Mouse (Mus musculus) hindbrain, embryonic 15.5 days (tissue): Measurements from ENCODE around the gene Sorcs1. TPM values are rescaled to one million over a fixed set of nuclear protein-coding genes. Genes with fewer than 3 reads are reported as not detected.
A peak's percentile ranks its signal among the peaks of the same experiment; 100 is the strongest.

Experiments
- ATAC-seq: fragments of 200-750 bp; cut with Nextera tagmentation; 2 replicates; pipeline ENCODE4 v1.8.0; 2017; ENCODE audit warnings: low read depth, moderate number of reproducible peaks, moderate TSS enrichment; ENCODE audit not compliant: low FRiP score
- H3K27ac ChIP-seq: fragments of 300-500 bp; sonication (generic); replicated peaks from 2 replicates; pipeline ENCODE4 v1.5.1; 2015; ENCODE audit warnings: mild to moderate bottlenecking, inconsistent platforms
- H3K27me3 ChIP-seq: fragments of 300-500 bp; sonication (generic); 2 replicates; pipeline ENCODE4 v1.6.1; 2015; ENCODE audit warnings: control low read depth, inconsistent platforms
- H3K36me3 ChIP-seq: fragments of 300-500 bp; sonication (generic); 2 replicates; pipeline ENCODE4 v1.6.1; 2015; ENCODE audit warnings: control low read depth, inconsistent platforms
- H3K4me1 ChIP-seq: fragments of 300-500 bp; sonication (generic); replicated peaks from 2 replicates; pipeline ENCODE4 v1.6.1; 2015; ENCODE audit warnings: control low read depth, inconsistent platforms
- H3K4me2 ChIP-seq: fragments of 300-500 bp; sonication (generic); 2 replicates; pipeline ENCODE4 v1.6.1; 2015; ENCODE audit warnings: moderate library complexity, mild to moderate bottlenecking, inconsistent platforms
- H3K4me3 ChIP-seq: fragments of 300-500 bp; sonication (generic); 2 replicates; pipeline ENCODE4 v1.5.1; 2015; ENCODE audit warnings: mild to moderate bottlenecking, inconsistent platforms
- H3K9ac ChIP-seq: fragments of 300-500 bp; sonication (generic); 2 replicates; pipeline ENCODE4 v1.6.1; 2015; ENCODE audit warnings: inconsistent platforms
- H3K9me3 ChIP-seq: fragments of 300-500 bp; sonication (generic); 2 replicates; pipeline ENCODE4 v1.6.1; 2016; ENCODE audit warnings: control low read depth, inconsistent platforms
- WGBS: fragments of 180-500 bp; shearing (Covaris S2); methylation state at CpG from one replicate; pipeline ENCODE4 v1.1.7; 2015; 5-methylcytosine and 5-hydroxymethylcytosine counted together
- polyA plus RNA-seq: library from polyadenylated mRNA; unstranded; fragments of >200 nt; fragmentation: Nextera tagmentation; extraction: Ambion mirVana; gene quantifications from 2 replicates; pipeline ENCODE4 v1.2.1, GENCODE M21; 2015

The Sorcs1 gene
- polyA plus RNA-seq: 16.7 and 19.4 TPM in 2 replicates

- Histone ChIP-seq H3K36me3 (no peaks in the 10 kb centered on the region), H3K9ac (peak within 1 kb of the TSS; percentile 53), H3K4me3 (peak within 1 kb of the TSS; percentile 69), H3K4me2 (peak within 1 kb of the TSS; percentile 75), H3K4me1 (peaks cover 16% of the 10 kb centered on the region; the same call in 1 of the 2 replicates), H3K27ac (peak within 1 kb of the TSS; percentile 78), H3K9me3 (no peaks in the 10 kb centered on the region), H3K27me3 (no peaks in the 10 kb centered on the region)
- WGBS: under 1% methylated on average over 85 of the region's 102 CpGs
- ATAC-seq: peak; percentile 93
Measured at GRCm38 (mm10) chr19:50677903-50678896, at the start of gene Sorcs1. Gene Sorcs1, minus strand, starts transcription at chr19:50678646.

- Histone ChIP-seq H3K27ac (no peak overlapping the region), H3K27me3 (no peaks in the 10 kb centered on the region), H3K4me3 (no peak overlapping the region), H3K9me3 (no peaks in the 10 kb centered on the region), H3K9ac (no peak overlapping the region), H3K4me2 (no peak overlapping the region), H3K4me1 (0 out of 2 replicates have a peak, but pooled peaks cover 6% of the 10 kb centered on the region), H3K36me3 (no peaks in the 10 kb centered on the region)
- WGBS: 73% methylated on average over 2 of the region's 2 CpGs
- no peak for ATAC-seq
Measured at GRCm38 (mm10) chr19:50683277-50683676, 4.8 kb upstream of the Sorcs1 start.

- WGBS: 0% methylated on average over 2 of the region's 2 CpGs
- H3K4me2 ChIP-seq: peak overlapping the region; percentile 75
- ATAC-seq: peak; percentile 56
Measured at GRCm38 (mm10) chr19:50678946-50679345, 500 bp upstream of the Sorcs1 start.

DNA sequence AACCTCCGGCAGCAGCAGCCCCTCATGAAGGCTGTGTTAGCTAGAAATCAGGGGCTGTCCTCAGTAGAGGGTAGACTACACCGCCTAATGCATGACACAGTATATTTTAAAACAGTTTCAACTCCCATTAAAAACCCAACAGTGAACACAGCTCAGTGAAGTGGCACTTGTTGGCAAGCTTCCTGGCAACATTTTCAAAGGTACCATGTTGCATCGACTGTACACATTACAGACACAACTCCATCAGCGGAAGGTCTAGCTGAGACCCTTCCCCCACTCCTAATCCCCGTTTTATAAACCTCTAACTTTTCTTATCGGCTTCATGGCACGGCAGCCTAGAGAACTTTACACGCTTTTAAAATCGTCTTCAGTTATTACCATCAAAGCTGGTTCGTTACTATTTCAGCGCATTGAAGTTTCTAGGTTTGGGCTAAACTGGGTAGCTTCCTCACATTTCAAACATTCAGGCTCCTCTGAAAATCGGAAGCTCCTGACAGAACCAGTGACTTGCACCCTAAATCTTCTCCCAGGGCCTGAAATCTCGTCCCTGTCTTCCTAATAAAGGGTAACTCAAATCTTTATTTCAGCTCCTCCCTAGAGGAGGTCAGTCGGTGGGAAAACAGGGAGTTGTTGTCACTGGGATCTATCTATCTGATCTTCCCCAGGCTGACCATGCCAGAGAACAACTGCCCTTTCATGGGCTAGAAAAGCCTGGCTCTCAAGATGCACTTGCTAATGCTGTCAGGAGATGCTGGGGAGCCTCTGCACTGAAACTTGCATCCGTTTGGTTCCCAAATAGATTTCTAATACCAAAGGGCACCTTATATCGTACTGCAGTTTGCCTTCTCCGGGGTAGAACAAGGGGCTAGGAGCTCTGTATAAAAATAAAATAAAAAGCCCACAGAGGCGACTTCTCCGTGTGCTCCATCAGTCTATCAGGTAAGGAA is 1.6 kb downstream of the Sorcs1 start:
- peak overlapping the region; percentile 78 for H3K27ac ChIP-seq
- no peak for ATAC-seq
- WGBS: 32% methylated on average over 19 of the region's 19 CpGs
- H3K4me3 ChIP-seq: peak overlapping the region; percentile 69
- H3K27me3 ChIP-seq: no peaks in the 10 kb centered on the region
- H3K9me3 ChIP-seq: no peaks in the 10 kb centered on the region
- peak overlapping the region; percentile 75 for H3K4me2 ChIP-seq
- H3K4me1 ChIP-seq: peaks cover 16% of the 10 kb centered on the region; the same call in 1 of the 2 replicates
- H3K9ac ChIP-seq: peak overlapping the region; percentile 53
- H3K36me3 ChIP-seq: no peaks in the 10 kb centered on the region

More at GRCm38 (mm10) chr19:50678946-50679345, 500 bp upstream of the Sorcs1 start:
- Histone ChIP-seq H3K4me1 (peaks cover 16% of the 10 kb centered on the region; the same call in 1 of the 2 replicates), H3K27ac (peak overlapping the region; percentile 78), H3K9ac (peak overlapping the region; percentile 53), H3K9me3 (no peaks in the 10 kb centered on the region), H3K36me3 (no peaks in the 10 kb centered on the region), H3K27me3 (no peaks in the 10 kb centered on the region), H3K4me3 (peak overlapping the region; percentile 69)

DNA sequence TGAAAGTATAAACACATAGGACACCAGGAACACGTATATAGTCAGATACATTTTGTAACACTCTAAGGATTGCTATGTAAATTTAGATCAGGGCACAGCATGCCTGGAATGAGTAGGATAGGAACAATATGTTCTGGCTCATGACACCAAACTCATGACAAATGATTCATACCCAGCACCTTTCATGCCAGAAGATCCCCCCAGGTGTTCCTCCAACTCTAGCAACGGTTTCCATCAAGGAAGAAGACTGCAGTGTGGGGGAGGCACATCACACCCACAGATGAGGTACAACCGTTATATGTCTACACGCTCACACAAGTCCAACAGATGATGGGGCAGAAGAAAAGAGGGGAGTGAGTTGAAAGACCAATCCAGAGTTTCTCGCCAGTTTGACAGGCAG is 3.5 kb downstream of the Sorcs1 start:
- H3K9ac ChIP-seq: no peak overlapping the region
- H3K4me3 ChIP-seq: no peak overlapping the region
- peak overlapping the region; percentile 75 for H3K4me2 ChIP-seq
- no peaks in the 10 kb centered on the region for H3K27me3 ChIP-seq
- 88% methylated on average over 5 of the region's 5 CpGs for WGBS
- no peak overlapping the region for H3K27ac ChIP-seq
- peaks cover 16% of the 10 kb centered on the region; the same call in 1 of the 2 replicates for H3K4me1 ChIP-seq
- no peaks in the 10 kb centered on the region for H3K9me3 ChIP-seq
- H3K36me3 ChIP-seq: no peaks in the 10 kb centered on the region
- ATAC-seq: no peak

DNA sequence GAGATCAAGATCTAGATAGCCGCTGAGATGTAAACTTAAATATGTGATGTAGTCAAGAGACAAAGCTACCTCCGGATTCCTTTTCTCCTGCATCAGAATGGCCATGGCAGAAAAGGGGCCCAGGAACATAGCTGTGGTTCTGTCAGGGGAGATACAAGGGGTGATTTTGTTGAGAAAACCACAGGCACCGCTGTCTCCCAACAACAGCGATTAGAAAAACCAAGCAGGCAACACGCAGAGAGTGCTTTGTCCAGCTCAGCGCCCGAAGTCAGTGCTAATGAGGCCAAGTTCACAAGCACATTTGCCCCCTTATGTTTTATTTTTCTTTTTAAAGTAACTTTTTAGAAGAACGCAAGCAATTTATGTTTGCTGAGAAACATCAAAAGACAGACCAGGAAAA is 10.9 kb downstream of the Sorcs1 start:
- ATAC-seq: no peak
- H3K27ac ChIP-seq: no peak overlapping the region
- H3K9ac ChIP-seq: no peak overlapping the region
- H3K4me3 ChIP-seq: no peak overlapping the region
- H3K36me3 ChIP-seq: no peaks in the 10 kb centered on the region
- H3K4me2 ChIP-seq: no peak overlapping the region
- H3K4me1 ChIP-seq: no peaks in the 10 kb centered on the region
- no peaks in the 10 kb centered on the region for H3K9me3 ChIP-seq
- no peaks in the 10 kb centered on the region for H3K27me3 ChIP-seq
- 57% methylated on average over 8 of the region's 8 CpGs for WGBS

GRCm38 (mm10) chr19:50664311-50664710 is 14.1 kb downstream of the Sorcs1 start:
- WGBS: 63% methylated on average over 1 of the region's 1 CpGs
- no peaks in the 10 kb centered on the region for H3K4me1 ChIP-seq
- H3K27ac ChIP-seq: no peak overlapping the region
- no peaks in the 10 kb centered on the region for H3K36me3 ChIP-seq
- no peak overlapping the region for H3K9ac ChIP-seq
- no peak for ATAC-seq
- no peaks in the 10 kb centered on the region for H3K27me3 ChIP-seq
- no peak overlapping the region for H3K4me3 ChIP-seq
- no peaks in the 10 kb centered on the region for H3K9me3 ChIP-seq
- no peak overlapping the region for H3K4me2 ChIP-seq

DNA sequence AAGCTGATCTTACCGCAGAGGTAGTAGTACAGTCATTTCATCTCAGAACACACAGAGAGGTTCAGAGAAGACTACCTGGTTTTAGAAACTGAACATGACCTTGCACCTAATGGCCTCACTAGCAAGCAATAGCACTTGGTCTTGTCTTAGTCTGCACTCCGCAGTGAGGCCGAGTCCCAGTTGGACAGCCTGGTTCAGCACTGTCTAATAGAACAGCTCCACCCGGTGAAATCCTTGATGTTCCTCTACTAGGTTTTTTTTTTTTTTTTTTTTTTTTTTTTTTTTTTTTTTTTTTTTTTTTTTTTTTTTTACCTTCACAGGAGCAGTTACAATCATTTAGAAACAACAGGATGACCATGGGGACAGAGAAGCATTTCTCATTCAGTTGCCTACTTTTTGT is 19.3 kb downstream of the Sorcs1 start:
- Histone ChIP-seq H3K9me3 (no peaks in the 10 kb centered on the region), H3K4me2 (no peak overlapping the region), H3K27me3 (no peaks in the 10 kb centered on the region), H3K4me3 (no peak overlapping the region), H3K27ac (no peak overlapping the region), H3K9ac (no peak overlapping the region), H3K36me3 (no peaks in the 10 kb centered on the region), H3K4me1 (no peaks in the 10 kb centered on the region)
- 82% methylated on average over 4 of the region's 4 CpGs for WGBS
- no peak for ATAC-seq

- Histone ChIP-seq H3K4me1 (no peaks in the 10 kb centered on the region), H3K36me3 (no peaks in the 10 kb centered on the region), H3K4me2 (no peak overlapping the region), H3K9me3 (no peaks in the 10 kb centered on the region), H3K4me3 (no peak overlapping the region), H3K9ac (no peak overlapping the region), H3K27ac (no peak overlapping the region), H3K27me3 (no peaks in the 10 kb centered on the region)
- 80% methylated on average over 5 of the region's 5 CpGs for WGBS
- no peak for ATAC-seq
Measured at GRCm38 (mm10) chr19:50652750-50653149, 25.7 kb downstream of the Sorcs1 start.

GRCm38 (mm10) chr19:50643836-50644235 is 34.6 kb downstream of the Sorcs1 start:
- no peak for ATAC-seq
- Histone ChIP-seq H3K4me2 (no peak overlapping the region), H3K27ac (no peak overlapping the region), H3K36me3 (no peaks in the 10 kb centered on the region), H3K9ac (no peak overlapping the region), H3K4me1 (peaks cover 7% of the 10 kb centered on the region; the same call in 1 of the 2 replicates), H3K27me3 (no peaks in the 10 kb centered on the region), H3K9me3 (no peaks in the 10 kb centered on the region), H3K4me3 (no peak overlapping the region)
- 31% methylated on average over 1 of the region's 1 CpGs for WGBS

GRCm38 (mm10) chr19:50642121-50642520 is 36.3 kb downstream of the Sorcs1 start:
- H3K4me3 ChIP-seq: no peak overlapping the region
- 68% methylated on average over 1 of the region's 1 CpGs for WGBS
- no peak overlapping the region for H3K4me2 ChIP-seq
- no peak overlapping the region for H3K9ac ChIP-seq
- peaks cover 7% of the 10 kb centered on the region; the same call in 1 of the 2 replicates for H3K4me1 ChIP-seq
- H3K9me3 ChIP-seq: no peaks in the 10 kb centered on the region
- no peaks in the 10 kb centered on the region for H3K36me3 ChIP-seq
- H3K27me3 ChIP-seq: no peaks in the 10 kb centered on the region
- no peak for ATAC-seq
- H3K27ac ChIP-seq: no peak overlapping the region
